In genomic region chr11:55120821-55121271, GRCm38 (mm10) we compare ENCODE assay signal across 11 mouse cellular contexts. TPM values are rescaled to one million over a fixed set of nuclear protein-coding genes. Genes with fewer than 3 reads are reported as not detected.
DNase-seq lines count a peak whose midpoint lies in the region; ATAC-seq lines count a peak whose summit lies in the region.
"Had no signal": no experiment of that assay in that cellular context is flagged by ENCODE, and none has a peak within 500 bp of the region (broad histone marks: within the 10 kb centered on the region; RNA-seq: fewer than 3 reads in every experiment).

No protein-coding gene starts in this region.

- 87% methylated on average over 8 of the region's 8 CpGs for WGBS in midbrain, embryonic 14.5 days
- 86% methylated on average over 8 of the region's 8 CpGs for WGBS in midbrain, embryonic 11.5 days
- WGBS in liver, embryonic 13.5 days (ENCODE audit: insufficient replicate concordance): 40% methylated on average over 8 of the region's 8 CpGs
- 83% methylated on average over 8 of the region's 8 CpGs for WGBS in forebrain, embryonic 14.5 days

- no peaks in the 10 kb centered on the region for H3K9me3 ChIP-seq in midbrain, embryonic 14.5 days (ENCODE audit: control insufficient read depth, low read length)
- no peaks in the 10 kb centered on the region for H3K9me3 ChIP-seq in midbrain, embryonic 11.5 days (ENCODE audit: control insufficient read depth, low read length)
- no peaks in the 10 kb centered on the region for H3K9me3 ChIP-seq in liver, embryonic 13.5 days (replicated peaks)
- no peaks in the 10 kb centered on the region for H3K9me3 ChIP-seq in forebrain, embryonic 14.5 days (replicated peaks; ENCODE audit: control insufficient read depth, low read length)

- peak; percentile 83 for DNase-seq in heart, adult 11 months
- no peak for DNase-seq in heart, postnatal 4 days
- no peak for DNase-seq in midbrain, embryonic 14.5 days
- no peak for DNase-seq in midbrain, embryonic 11.5 days (ENCODE audit: low spot score, missing footprints)
- DNase-seq in liver, embryonic 13.5 days: no peak
- peak; percentile 50 to 82 for DNase-seq in thymus, adult 18-20 months
- DNase-seq in frontal cortex, postnatal 10 days (ENCODE audit: low spot score in 2 of 2): no peak
- DNase-seq in forebrain, embryonic 14.5 days (ENCODE audit: low spot score): no peak
- DNase-seq: adrenal gland, postnatal 10 days; kidney, postnatal 10 days had no signal

- no peaks in the 10 kb centered on the region for H3K27me3 ChIP-seq in midbrain, embryonic 14.5 days (ENCODE audit: control insufficient read depth, insufficient read depth, low read length)
- H3K27me3 ChIP-seq in midbrain, embryonic 11.5 days (ENCODE audit: control insufficient read depth, insufficient read depth, low read length): no peaks in the 10 kb centered on the region
- no peaks in the 10 kb centered on the region for H3K27me3 ChIP-seq in liver, embryonic 13.5 days
- H3K27me3 ChIP-seq in forebrain, embryonic 14.5 days (replicated peaks; ENCODE audit: control insufficient read depth, insufficient read depth, low read length): no peaks in the 10 kb centered on the region

- H3K27ac ChIP-seq in midbrain, embryonic 14.5 days (replicated peaks; ENCODE audit: low read depth, low read length): peak overlapping the region; percentile 55; the same call in 1 of the 2 replicates
- no peak overlapping the region for H3K27ac ChIP-seq in midbrain, embryonic 11.5 days (ENCODE audit: low read depth, low read length)
- peak overlapping the region; percentile 64 for H3K27ac ChIP-seq in liver, embryonic 13.5 days
- H3K27ac ChIP-seq in forebrain, embryonic 14.5 days (ENCODE audit: low read depth, low read length): no peak overlapping the region

- H3K4me1 ChIP-seq in midbrain, embryonic 14.5 days (ENCODE audit: control insufficient read depth, insufficient read depth, low read length): no peaks in the 10 kb centered on the region
- no peaks in the 10 kb centered on the region for H3K4me1 ChIP-seq in midbrain, embryonic 11.5 days (ENCODE audit: control insufficient read depth, insufficient read depth, low read length)
- H3K4me1 ChIP-seq in liver, embryonic 13.5 days (replicated peaks): peaks cover 9% of the 10 kb centered on the region
- H3K4me1 ChIP-seq in forebrain, embryonic 14.5 days (ENCODE audit: control insufficient read depth, insufficient read depth, low read length): no peaks in the 10 kb centered on the region

- H3K4me2 ChIP-seq in midbrain, embryonic 14.5 days (ENCODE audit: low read length): no peak overlapping the region
- no peak overlapping the region for H3K4me2 ChIP-seq in midbrain, embryonic 11.5 days
- no peak overlapping the region for H3K4me2 ChIP-seq in liver, embryonic 13.5 days
- H3K4me2 ChIP-seq in forebrain, embryonic 14.5 days (ENCODE audit: low read length): no peak overlapping the region

- ATAC-seq in midbrain, embryonic 14.5 days (ENCODE audit: low FRiP score, low TSS enrichment): no peak
- no peak for ATAC-seq in midbrain, embryonic 11.5 days (ENCODE audit: low FRiP score)
- ATAC-seq in liver, embryonic 13.5 days (ENCODE audit: low read depth): no peak
- no peak for ATAC-seq in forebrain, embryonic 14.5 days

- H3K9ac ChIP-seq in midbrain, embryonic 14.5 days (replicated peaks; ENCODE audit: low read length): no peak overlapping the region
- H3K9ac ChIP-seq in midbrain, embryonic 11.5 days (ENCODE audit: low read length): no peak overlapping the region
- H3K9ac ChIP-seq in liver, embryonic 13.5 days: no peak overlapping the region
- no peak overlapping the region for H3K9ac ChIP-seq in forebrain, embryonic 14.5 days (ENCODE audit: low read length)

- no peaks in the 10 kb centered on the region for H3K36me3 ChIP-seq in midbrain, embryonic 14.5 days (ENCODE audit: control insufficient read depth, insufficient read depth, low read length)
- H3K36me3 ChIP-seq in midbrain, embryonic 11.5 days (ENCODE audit: control insufficient read depth, insufficient read depth, low read length): no peaks in the 10 kb centered on the region
- H3K36me3 ChIP-seq in liver, embryonic 13.5 days: no peaks in the 10 kb centered on the region
- no peaks in the 10 kb centered on the region for H3K36me3 ChIP-seq in forebrain, embryonic 14.5 days (ENCODE audit: control insufficient read depth, insufficient read depth, low read length)

- H3K4me3 ChIP-seq in midbrain, embryonic 14.5 days (replicated peaks; ENCODE audit: low read depth, low read length): no peak overlapping the region
- H3K4me3 ChIP-seq in midbrain, embryonic 11.5 days (ENCODE audit: low read depth, low read length): no peak overlapping the region
- H3K4me3 ChIP-seq in liver, embryonic 13.5 days (replicated peaks): no peak overlapping the region
- H3K4me3 ChIP-seq in forebrain, embryonic 14.5 days (ENCODE audit: low read depth, low read length): no peak overlapping the region

RNA-seq across cellular contexts. Expression of gene Gm2a, which starts 22.9 kb away (rescaled TPM):
- 10 to 100 TPM; 12.4 to 13.1 TPM for total RNA-seq in heart, postnatal 4 days (2021)
- polyA plus RNA-seq in midbrain, embryonic 14.5 days (2014; fragmentation: Nextera tagmentation; extraction: Ambion mirVana): 23.4 and 23.6 TPM in 2 replicates
- polyA plus RNA-seq in midbrain, embryonic 11.5 days (2014; fragmentation: Nextera tagmentation; extraction: Ambion mirVana): 14.0 and 15.0 TPM in 2 replicates
- polyA plus RNA-seq in liver, embryonic 13.5 days (2015; fragmentation: Nextera tagmentation; extraction: Ambion mirVana): 9.6 and 10.6 TPM in 2 replicates
- polyA plus RNA-seq in forebrain, embryonic 14.5 days (2014; fragmentation: Nextera tagmentation; extraction: Ambion mirVana): 22.5 and 22.8 TPM in 2 replicates

RNA-seq across cellular contexts. Expression of gene Slc36a3, which starts 30.7 kb away (rescaled TPM):
- not detected for total RNA-seq in heart, postnatal 4 days (2021)
- polyA plus RNA-seq in midbrain, embryonic 14.5 days (2014; fragmentation: Nextera tagmentation; extraction: Ambion mirVana): not detected in 2 replicates
- not detected in 2 replicates for polyA plus RNA-seq in midbrain, embryonic 11.5 days (2014; fragmentation: Nextera tagmentation; extraction: Ambion mirVana)
- polyA plus RNA-seq in liver, embryonic 13.5 days (2015; fragmentation: Nextera tagmentation; extraction: Ambion mirVana): not detected in 2 replicates
- polyA plus RNA-seq in forebrain, embryonic 14.5 days (2014; fragmentation: Nextera tagmentation; extraction: Ambion mirVana): not detected in 2 replicates
- total RNA-seq: adrenal gland, postnatal 10 days had no signal
- polyA plus RNA-seq: neural tube, embryonic 11.5 days had no signal

RNA-seq across cellular contexts. Expression of gene Ccdc69, which starts 42.9 kb away (rescaled TPM):
- total RNA-seq in heart, postnatal 4 days (2021): 10 to 100 TPM in 1 of 2 experiments, 1 to 10 TPM in 1; 9.2 to 12.2 TPM
- polyA plus RNA-seq in midbrain, embryonic 14.5 days (2014; fragmentation: Nextera tagmentation; extraction: Ambion mirVana): 0.14 and 0.26 TPM in 2 replicates
- polyA plus RNA-seq in midbrain, embryonic 11.5 days (2014; fragmentation: Nextera tagmentation; extraction: Ambion mirVana): 0.37 and 0.41 TPM in 2 replicates
- polyA plus RNA-seq in liver, embryonic 13.5 days (2015; fragmentation: Nextera tagmentation; extraction: Ambion mirVana): 0.96 and 1.1 TPM in 2 replicates
- 0.20 and 0.56 TPM in 2 replicates for polyA plus RNA-seq in forebrain, embryonic 14.5 days (2014; fragmentation: Nextera tagmentation; extraction: Ambion mirVana)

Comparison
In these comparisons a context has a peak if more than half of its experiments do, and no peak if none do; other contexts are left out.
1. DNase-seq: peak in heart, adult 11 months (single experiment) and thymus, adult 18-20 months (2 of 2); none in heart, postnatal 4 days (single experiment), midbrain, embryonic 14.5 days (single experiment), midbrain, embryonic 11.5 days (single experiment), liver, embryonic 13.5 days (single experiment), frontal cortex, postnatal 10 days (0 of 2) and forebrain, embryonic 14.5 days (single experiment).
2. H3K27ac ChIP-seq: peak in midbrain, embryonic 14.5 days (single experiment) and liver, embryonic 13.5 days (single experiment); none in midbrain, embryonic 11.5 days (single experiment) and forebrain, embryonic 14.5 days (single experiment).